Mouse (Mus musculus) C2C12 (cell line): ENCODE results near the gene Pde6g.

Experiments
- CEBPB ChIP-seq: IDR thresholded peaks from one replicate; pipeline ENCODE4 v1.6.1; 2011; ENCODE audit warnings: low read depth, mild to moderate bottlenecking, control low read depth, moderate library complexity
- CTCF ChIP-seq: IDR thresholded peaks from one replicate; pipeline ENCODE4 v1.5.1; 2011; ENCODE audit not compliant: control insufficient read depth, insufficient read depth, insufficient read length
- USF1 ChIP-seq: IDR thresholded peaks from one replicate; pipeline ENCODE4 v1.6.1; 2011; ENCODE audit warnings: low read depth, mild to moderate bottlenecking, control low read depth, moderate library complexity

GRCm38 (mm10) chr11:120492024-120492877 lies 39.0 kb upstream of the Pde6g start:
- TF ChIP-seq CTCF = no peak
- TF ChIP-seq USF1 = peak; percentile 79
- TF ChIP-seq CEBPB = no peak
